Mouse (Mus musculus) right cerebral cortex, adult 18-20 months (tissue): ENCODE results near the gene Npm3.

Experiments used
- DNase-seq: peaks from one replicate; pipeline ENCODE4 v3.0.0; 2022; ENCODE audit warnings: mixed read lengths

Npm3 gene

DNA sequence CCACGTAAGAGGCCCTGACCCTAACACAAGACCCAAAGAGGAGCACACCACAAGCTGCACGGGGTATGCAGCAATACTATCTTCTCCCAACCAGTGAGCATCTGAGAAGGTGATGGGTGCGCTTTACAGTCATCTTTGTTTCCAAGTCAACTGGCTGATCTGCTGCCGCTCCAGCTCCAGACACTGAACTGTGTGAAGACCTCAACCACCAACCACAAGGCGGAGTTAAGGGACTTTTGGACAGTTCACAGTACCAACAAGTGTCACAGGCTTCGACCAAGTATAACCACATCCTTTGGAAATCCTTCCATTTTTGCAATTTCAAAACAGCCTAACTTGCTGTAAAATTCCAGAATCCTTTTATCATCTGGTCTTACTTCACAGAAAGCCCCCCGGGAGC, 2.5 kb upstream of the Npm3 start:
- no peak for DNase-seq

DNA sequence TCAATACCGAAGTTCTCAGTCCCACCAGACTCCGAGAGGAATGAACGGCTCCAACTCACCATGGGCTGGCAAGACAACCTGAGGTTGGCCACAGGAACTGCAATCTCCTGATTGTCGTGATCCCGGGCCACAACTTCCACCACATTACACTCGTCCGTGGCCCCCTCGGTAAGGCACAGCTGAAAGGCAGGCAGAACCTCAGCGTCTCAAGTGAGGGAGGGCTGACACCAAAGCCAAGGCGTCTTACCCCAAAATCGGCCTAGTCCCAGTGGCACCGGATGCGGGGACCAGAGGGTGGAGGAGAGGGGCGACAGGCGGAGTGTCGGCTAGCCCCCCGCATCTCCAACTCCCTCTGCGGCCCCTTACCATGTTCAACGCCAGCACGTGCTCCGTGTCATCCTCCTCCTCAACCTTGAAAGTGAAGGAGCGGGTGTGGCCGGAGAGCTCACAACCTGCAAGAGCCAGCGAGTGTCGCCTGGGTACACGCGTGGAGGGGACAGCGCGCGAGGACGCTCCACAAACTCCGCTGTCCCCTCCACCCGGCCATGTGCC, 624 bp downstream of the Npm3 start:
- no peak for DNase-seq

DNA sequence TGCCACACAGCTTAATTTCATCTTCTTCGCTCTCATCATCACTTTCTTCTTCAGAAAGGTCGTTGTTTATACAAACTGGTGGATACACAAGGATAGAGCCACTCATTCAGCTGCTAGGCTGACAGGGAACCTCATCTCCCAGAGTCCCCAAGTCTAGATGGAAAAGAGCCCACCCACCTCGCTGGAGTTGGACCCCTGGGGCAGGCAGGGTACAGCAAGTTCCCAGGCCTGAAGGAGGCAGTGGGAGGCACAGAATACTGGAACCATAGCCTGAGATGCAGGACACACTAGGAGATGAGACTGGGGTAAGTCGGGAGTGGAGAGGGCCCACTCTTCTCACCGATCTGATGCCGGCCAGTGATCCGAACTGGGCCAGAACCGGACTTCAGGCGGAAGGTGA, 1.2 kb downstream of the Npm3 start:
- no peak for DNase-seq

DNA sequence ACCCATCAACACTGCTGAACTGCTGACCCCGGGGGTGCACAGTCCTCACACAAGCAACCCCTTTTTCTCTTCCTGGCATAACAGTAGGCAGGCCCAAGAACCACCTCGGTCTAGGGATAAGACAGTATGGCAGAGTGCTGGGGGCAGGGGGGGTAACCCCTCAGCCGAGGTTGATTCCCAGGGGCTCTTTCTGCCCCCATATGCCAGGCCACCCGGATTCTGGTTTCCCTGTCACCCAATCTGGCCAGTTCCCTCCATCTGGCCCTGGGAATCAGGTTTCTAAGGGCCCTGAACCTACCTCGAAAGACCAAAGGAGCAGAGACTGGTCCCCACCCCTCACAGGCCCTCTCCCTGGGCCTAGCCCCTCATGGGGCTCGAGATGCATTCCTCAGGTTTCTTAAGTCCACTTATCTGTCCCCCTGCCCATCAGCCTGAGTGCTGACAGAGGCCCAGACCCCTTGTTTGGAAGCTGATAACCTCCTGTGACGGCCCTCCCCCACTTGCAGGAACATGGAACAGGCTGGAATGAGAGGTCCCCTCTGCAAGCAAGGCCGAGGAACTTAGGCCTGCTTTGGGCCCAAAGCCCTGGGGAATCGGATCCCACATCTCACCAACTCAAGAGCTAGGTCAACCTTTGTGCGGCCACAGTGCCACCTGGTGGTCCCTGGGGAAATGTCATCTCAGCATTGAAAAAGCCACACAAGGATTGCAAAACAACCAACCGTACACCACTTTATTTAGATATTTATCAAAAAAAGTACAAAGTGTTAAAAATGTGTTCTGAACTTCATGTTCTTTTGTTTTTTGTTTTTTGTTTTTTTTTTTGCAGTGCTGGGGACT, 2.1 kb downstream of the Npm3 start:
- peak; percentile 81 for DNase-seq

DNA sequence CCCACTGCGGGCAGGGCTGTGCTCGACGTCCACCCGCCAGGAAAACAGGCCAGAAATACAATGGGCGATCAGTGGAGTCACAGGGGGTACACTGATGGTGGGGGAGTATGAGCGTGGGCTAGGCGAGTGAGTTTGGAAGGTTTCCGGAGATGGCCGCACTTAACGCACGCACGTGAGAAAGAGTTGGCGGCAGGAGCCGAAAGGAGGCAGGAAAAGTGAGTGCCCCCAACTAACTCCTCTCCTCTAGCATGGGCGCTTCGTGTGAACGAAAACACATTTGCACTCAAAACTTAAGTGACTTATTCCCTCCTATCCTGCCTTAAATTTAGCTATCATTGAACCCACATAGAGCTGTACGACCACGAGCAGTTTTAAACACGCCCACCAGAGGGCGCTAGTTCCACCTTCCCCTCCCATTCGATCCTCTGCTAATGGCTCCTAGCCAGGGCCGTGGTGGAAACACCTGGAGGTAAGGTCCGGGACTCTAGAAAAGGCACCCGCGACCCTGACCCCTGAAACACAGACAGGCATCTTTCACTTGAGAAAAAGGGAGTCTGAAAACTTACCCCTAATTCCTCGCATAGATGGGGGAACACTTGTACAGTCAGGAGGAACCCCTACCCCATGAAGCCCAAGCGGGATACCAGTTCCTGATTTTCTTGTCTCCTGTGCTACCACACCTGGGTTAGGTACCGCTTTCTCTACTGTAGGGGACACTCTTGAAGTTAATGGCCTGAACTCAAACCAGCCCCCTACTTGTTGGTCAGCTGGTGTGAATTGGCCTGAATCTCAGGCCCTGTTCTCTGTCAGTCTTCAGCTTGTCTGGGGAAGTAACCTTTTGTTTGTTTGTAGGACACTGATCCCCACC, 3.0 kb downstream of the Npm3 start:
- DNase-seq, result peak; percentile 68

DNA sequence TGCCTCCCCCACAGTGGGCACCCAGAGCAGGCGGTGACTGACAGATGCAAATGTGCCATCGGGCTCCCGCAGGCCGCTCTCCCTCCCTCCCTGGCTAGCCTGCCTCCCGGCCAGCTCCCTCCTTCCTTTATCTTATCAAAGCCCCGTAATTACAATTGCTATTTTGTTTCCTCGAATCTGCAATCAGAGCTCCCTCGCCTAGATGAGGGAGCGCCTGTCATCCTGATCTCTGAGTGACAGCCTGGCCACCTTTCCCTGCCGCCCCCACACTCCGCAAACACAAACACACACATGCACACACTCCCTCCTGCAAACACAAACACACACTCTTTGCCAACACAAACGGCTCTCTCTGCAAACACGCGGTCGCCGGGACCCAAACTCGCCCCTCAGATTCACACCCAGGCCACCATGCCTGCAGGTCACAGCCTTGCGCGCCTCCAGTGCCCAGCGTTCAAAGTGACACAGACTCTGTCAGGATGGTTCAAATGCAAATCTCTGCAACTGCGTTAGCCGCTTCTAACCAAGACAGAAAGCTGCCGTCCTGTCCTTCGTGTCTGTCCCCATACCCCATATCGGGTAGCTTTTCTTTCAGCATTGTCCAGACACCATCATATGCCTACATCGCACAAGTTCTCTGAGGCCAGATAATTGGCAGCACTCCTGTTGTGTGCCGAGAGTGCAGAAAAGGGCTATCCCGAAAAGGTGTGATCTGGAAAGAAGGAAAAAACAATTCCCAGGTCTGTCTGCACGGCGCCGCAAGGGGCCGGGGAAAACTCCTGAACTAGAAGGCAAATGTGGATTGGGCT, 3.8 kb downstream of the Npm3 start:
- DNase-seq, result no peak

DNA sequence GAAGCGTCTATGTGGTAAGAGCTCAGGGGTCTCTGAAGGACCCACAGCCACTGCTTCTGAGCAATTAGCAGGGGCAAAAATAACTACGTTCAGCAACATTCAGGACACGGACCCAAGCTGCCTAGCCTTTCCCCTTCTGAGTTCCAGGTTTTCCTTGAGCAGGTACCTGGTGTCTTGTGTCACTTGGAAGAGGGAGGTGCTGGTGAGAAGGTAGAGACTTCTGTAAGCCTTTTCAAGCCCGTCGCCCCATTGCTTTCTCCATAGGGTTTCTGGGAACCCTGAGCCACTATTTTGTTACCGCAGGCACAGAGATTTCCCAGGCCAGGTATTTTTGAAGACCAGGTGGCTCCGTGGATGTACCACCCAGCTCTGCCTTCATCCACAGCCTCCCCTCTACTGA, 5.8 kb downstream of the Npm3 start:
- DNase-seq, result no peak

DNA sequence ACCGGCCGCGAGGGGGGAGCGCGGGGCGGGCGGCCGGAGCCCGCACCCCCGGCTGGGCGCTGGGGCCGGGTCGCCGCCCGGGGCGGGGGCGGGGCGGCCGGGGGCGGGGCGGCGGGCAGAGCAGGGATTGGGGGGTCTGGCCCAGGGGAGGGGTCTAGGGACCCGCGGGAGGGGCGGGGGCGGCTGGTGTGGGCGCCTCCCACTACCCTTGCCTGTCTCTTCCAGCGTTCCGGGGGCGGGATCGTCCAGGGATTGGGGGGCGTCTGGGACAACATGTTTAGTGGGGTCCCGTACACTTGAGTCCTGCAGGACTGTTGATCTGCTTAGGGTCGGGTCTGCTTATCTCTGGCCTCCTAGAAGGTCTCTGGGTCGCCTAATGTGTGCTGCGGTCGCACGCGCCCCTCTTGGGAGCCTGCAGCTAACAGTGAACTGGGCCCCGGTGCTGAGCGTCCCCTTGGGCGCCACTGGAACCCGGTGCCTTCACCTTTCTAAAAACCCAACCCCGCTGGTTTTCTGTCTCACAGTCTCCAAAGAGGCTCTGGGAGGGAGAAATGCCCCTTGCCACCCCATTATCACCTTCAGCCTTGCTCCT, 6.3 kb downstream of the Npm3 start:
- no peak for DNase-seq

DNA sequence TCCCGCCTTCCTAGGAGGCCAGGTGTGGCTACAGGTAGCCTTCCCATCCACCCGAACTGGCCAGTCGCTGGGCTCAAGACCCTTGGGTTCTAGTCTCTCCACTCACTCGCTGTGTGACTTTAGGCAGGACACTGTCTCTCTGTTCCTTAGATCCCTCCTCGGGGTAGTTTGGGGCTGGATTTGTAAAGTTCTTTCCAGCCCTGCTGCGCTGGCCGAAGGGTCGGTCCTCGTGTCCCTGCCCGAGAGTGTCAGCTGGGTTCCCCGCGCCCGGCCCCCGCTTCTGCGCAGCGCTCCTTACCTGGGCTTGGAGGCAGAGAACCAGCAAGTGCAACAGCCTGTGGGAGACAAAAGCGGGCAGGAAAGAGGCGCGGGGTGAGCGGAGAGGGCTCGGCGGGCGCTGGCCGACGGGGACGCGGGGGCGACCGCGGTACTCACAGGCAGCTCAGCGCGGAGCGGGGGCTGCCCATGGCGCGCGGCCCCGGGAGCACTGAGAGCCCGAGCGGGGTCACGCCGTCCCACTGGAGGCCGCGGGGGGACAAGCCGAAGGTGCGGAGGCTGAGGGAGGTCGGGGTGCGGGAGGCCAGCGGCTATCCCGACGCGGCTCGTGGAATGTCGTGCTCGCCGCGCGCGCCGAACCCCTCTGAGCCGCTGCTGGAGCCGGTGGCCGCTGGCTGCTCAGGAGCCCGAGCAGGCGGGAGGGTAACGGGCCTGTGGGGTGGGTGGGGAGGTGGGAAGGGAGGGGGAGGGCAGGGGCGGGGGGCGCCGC, 7.0 kb downstream of the Npm3 start, which contains the start of gene Fgf8:
TSS of gene Fgf8 (minus strand) at position 698 of the 766 bp plus-strand sequence.
- no peak for DNase-seq

DNA sequence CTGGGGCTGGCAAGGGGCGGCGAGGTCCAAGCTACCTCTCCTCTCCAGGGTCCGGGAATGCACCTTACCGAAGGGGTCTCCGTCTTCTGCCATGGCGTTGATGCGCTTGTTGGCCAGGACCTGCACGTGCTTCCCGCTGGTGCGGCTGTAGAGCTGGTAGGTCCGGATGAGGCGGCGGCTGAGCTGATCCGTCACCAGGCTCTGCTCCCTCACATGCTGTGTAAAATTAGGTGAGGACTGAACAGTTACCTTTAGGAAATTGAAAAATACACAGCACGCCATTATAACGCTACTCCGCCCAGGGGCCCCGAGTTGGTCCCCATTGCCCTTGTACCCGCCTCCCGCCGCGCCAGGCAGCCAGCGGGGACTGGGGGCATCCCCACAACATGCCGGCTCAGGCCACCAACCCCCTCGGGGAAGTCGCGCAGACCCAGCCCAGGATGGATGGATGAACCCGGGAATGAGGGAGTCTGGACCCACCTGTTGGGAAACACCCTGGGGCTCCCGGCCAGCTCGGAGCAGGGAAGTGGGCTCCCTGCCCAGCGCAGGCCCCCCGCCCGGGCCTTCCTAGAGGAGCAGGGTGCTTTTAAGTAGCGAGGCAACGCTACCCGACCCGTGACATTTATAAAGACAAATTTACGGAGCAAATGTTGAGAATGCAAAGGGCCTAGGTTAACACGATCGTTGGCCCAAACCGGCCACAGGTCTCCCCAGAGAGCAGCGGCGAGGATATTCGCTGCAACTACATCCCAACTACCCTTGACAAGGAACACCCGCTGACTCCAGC, 7.8 kb downstream of the Npm3 start:
- DNase-seq, result no peak

DNA sequence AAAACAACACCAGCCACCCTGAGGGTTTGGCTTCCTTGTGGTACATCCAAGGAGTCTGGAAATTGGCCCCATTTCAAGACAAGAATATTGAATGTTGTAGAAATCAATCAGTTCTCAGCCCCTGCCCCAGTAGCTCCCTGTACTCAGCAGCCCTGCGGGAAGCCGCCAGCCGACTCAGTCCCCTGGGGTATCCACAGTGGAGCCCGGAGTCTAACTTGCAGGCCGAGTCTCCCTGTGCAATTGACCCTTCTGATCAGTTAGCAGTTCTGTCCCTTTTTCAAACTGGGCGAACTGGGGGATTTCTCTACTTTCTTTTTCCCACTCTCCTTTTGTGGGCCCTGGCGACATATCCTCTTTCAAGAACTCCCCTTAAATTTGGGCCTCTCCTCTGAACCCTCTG, 8.6 kb downstream of the Npm3 start:
- no peak for DNase-seq

DNA sequence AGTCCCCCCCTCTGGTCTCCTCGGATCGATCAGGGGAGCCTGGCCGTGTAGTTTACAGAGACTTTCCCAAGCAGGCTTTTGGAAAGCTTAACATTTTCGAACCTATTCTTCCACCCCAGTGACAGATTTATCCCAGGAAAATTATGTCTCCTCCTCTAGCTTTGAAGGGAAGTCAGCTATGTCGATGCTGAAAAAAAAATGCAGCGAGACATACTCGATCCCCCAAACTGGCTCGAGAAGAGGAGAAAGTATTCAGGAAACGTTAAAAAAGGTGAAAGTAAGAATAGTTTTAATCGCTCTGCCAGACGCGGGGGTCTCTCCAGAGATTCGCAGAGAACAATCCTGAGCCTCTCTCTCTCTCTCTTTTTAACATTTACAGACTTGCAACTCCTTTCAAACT, 9.2 kb downstream of the Npm3 start:
- DNase-seq, result no peak

DNA sequence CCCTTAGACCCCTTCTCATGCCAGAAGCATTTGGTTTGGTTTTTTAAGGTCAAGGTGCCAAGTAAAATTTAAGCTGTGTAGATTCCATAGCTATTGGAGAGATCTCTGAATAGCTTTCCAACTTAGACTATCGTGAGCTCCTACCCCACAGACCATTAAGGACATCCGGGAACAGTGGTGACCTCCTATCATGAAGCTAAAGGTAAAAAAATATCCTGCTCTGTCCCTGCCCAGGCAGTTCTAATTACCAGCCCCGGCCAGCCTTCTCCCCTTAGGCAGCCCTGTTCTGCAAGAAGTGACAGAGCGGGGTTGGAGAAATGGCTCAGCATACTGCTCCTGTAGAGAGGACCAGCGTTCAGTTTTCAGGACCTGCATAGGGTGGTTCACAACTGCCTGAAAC, 10.9 kb downstream of the Npm3 start:
- no peak for DNase-seq

DNA sequence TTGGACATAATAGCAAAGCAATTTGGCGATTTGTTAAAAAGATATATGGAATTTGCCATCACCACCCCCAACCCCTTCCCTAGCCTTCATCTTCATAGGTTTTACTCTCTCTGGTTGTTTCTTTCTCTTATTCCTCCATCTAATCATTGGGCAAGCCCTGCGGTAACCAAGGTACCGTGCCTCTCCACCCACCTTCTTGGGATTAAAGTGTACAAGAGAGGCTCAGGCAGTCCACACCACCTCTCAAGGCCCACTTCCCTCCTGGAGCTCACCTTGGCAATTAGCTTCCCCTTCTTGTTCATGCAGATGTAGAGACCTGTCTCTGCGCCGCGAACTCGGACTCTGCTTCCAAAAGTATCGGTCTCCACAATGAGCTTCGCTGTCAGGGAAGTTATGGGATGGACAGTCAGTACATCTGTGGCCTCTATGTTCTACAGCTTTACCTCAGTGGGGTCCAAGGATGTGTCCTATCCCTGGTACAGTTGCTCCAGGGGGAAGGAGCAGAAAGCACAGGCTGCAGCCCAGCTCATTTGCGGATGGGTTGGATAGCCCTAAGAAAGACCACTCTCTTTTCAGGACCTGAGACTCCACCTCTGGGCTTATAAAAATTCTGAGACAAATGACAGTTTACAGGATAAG, 11.4 kb downstream of the Npm3 start:
- no peak for DNase-seq

DNA sequence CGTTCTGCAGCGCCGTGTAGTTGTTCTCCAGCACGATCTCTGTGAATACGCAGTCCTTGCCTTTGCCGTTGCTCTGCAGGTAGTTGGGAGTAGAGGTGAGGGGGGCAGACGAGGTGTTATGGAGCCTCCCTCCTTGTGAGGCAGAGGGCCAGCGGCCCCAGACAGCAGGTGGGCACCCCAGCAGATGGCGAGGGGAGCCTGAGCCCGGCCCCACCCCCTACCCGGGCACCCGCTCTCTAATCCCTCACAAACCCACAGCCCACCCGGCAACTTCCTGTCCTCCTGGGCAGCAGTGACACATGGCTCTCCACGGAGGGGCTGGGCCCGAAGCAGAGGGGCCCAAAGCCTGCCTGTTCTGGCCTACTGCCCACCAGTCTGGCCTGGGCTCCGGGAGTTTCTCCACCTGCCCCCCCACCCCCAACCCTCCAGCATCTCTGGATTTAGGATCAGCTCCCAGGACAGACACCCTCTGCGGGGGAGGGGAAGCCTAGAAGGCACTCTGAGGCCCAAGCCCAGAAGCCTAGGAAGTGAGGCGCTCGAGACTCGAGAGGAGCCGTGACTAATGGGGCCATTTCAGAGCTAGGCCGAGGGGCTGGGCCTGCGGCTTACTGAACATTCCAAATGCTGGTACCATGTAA, 12.1 kb downstream of the Npm3 start:
- DNase-seq, result no peak

DNA sequence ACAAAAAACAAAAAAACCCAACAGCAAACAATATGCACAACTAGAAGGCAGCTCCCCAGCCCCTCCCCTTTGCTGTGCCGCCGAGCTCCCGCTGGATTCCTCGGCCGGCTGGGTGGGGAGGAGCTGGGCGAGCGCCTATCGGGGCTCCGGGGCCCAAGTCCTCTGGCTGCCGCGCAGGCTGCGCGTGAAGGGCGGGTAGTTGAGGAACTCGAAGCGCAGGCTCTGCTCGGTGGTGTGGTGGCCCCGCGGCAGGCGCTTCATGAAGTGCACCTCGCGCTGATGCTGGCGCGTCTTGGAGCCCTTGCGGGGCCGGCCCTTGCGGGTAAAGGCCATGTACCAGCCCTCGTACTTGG, 12.6 kb downstream of the Npm3 start:
- no peak for DNase-seq

DNA sequence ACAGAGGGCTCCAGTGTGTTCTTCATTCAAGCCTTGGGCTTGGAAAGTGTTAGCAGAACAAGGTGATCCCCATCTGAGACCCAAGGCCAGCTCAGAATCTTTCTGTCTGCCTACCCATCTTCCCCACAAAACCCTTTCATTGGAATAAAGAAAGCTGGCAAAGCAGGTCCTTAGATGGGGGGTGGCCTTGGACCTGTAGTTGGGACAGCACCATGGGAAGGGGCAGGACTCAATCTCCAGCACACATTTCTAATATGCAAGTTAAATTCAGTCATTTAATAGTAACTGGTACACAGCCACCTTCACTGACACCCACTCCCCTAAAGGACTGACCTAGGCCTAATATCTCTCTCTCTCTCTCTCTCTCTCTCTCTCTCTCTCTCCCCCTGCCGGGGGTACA, 13.2 kb downstream of the Npm3 start:
- no peak for DNase-seq

DNA sequence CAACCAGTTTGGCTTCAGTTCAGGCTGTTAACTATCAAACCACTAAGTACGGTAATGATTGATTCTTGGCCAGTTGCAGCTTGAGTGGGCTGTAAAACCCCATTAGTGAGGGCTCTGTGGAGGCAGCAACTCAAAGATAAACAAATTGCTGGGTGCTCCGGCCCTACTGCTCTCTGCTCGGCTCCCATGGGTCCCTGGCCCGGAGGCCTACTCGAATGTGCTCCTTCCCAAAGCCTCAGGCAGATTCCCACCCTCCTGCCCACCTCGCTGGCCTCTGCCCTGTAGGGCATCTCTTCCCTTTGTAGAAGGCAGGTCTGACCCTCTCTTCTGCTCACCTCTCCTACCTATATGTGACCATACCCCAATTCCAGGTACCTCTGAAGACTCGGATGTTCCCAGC, 14.6 kb downstream of the Npm3 start:
- no peak for DNase-seq

DNA sequence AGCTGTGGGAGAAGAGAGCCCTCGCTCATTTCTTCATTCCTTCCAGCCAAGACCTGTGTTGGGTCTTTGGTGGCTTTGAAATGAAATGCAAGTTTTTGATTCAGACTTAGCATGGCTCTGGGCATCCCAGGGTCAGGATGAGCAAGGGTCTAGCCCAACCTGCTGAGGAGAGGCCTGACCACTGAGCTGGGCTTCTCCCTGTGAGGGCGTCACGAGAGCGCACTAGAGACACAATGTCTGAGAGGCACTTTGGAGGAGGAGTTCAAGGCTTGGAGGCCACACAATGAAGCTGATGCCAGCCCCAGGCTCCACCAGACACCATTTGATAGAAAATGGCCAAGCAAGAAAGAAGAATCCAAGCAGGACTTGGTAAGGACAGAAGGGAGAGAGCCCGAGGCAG, 15.2 kb downstream of the Npm3 start:
- no peak for DNase-seq

DNA sequence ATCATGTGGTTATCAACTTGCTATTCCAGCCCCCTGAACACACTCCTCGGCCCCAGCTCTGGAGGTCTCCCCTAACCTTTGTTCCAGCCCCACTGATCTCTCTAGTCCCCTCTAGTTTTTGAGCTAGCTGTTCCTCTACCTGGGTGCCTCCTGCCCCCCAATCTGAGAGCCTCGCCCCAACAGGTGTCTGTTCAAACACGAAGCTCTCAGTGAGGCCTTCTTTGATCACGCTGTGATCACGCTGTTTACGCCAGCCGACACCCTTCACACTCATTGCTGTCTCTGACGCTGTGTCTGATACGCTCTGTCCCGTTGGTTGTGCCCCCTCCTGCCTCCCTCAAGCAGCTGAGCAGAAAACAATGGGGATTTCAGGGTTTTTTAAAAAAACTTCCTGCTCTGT, 15.8 kb downstream of the Npm3 start:
- no peak for DNase-seq
